Mouse (Mus musculus) CH12.LX (cell line): ENCODE measurements around the gene Wnt6.

ENCODE experiments used
- CTCF ChIP-seq, 2 experiments: IDR thresholded peaks in 1 of 2; conservative IDR thresholded peaks in 1 of 2; 2 replicates each; pipeline ENCODE4 v1.5.1; 2011 to 2012; ENCODE audit warnings: low read depth in 2 of 2, low read length in 2 of 2, improper control_type of control experiment in 1 of 2, inconsistent platforms in 1 of 2, mild to moderate bottlenecking in 1 of 2, moderate library complexity in 1 of 2
- ELF1 ChIP-seq: IDR thresholded peaks from 2 replicates; pipeline ENCODE4 v1.6.1; 2014; ENCODE audit warnings: low read depth, mild to moderate bottlenecking, inconsistent platforms, low read length, improper control_type of control experiment
- EP300 ChIP-seq: IDR thresholded peaks from 2 replicates; pipeline ENCODE4 v1.6.1; 2011; ENCODE audit warnings: low read length, improper control_type of control experiment
- HCFC1 ChIP-seq: IDR thresholded peaks from 2 replicates; pipeline ENCODE4 v1.6.1; 2012; ENCODE audit warnings: low read depth, mild to moderate bottlenecking, inconsistent platforms, low read length, improper control_type of control experiment
- IRF4 ChIP-seq: IDR thresholded peaks from 2 replicates; pipeline ENCODE4 v1.6.1; 2014; ENCODE audit warnings: low read depth, mild to moderate bottlenecking, inconsistent platforms, low read length, improper control_type of control experiment
- JUN ChIP-seq: IDR thresholded peaks from 2 replicates; pipeline ENCODE4 v1.6.1; 2011; ENCODE audit warnings: low read depth, mild to moderate bottlenecking, low read length, improper control_type of control experiment, moderate library complexity; ENCODE audit not compliant: insufficient read depth
- MAFK ChIP-seq: IDR thresholded peaks from 2 replicates; pipeline ENCODE4 v1.6.1; 2011; ENCODE audit warnings: low read length, improper control_type of control experiment; ENCODE audit not compliant: insufficient replicate concordance
- POLR2A ChIP-seq: IDR thresholded peaks from 2 replicates; pipeline ENCODE4 v1.6.1; 2011; ENCODE audit warnings: low read depth, mild to moderate bottlenecking, improper control_type of control experiment, low read length
- POLR2AphosphoS2 ChIP-seq: IDR thresholded peaks from 2 replicates; pipeline ENCODE4 v1.6.1; 2011; ENCODE audit warnings: low read depth, low read length, improper control_type of control experiment
- SMC3 ChIP-seq: IDR thresholded peaks from 2 replicates; pipeline ENCODE4 v1.6.1; 2011; ENCODE audit warnings: low read depth, low read length, improper control_type of control experiment
- TCF12 ChIP-seq: IDR thresholded peaks from 2 replicates; pipeline ENCODE4 v1.6.1; 2014; ENCODE audit warnings: low read depth, mild to moderate bottlenecking, inconsistent platforms, low read length, improper control_type of control experiment
- UBTF ChIP-seq: IDR thresholded peaks from 2 replicates; pipeline ENCODE4 v1.6.1; 2012; ENCODE audit warnings: low read depth, mild to moderate bottlenecking, inconsistent platforms, low read length, improper control_type of control experiment, moderate library complexity
- ZKSCAN1 ChIP-seq: IDR thresholded peaks from 2 replicates; pipeline ENCODE4 v1.6.1; 2012; ENCODE audit warnings: low read depth, inconsistent platforms, low read length, improper control_type of control experiment, borderline replicate concordance
- ZMIZ1 ChIP-seq: IDR thresholded peaks from 2 replicates; pipeline ENCODE4 v1.6.1; 2012; ENCODE audit warnings: low read depth, mild to moderate bottlenecking, inconsistent platforms, low read length, improper control_type of control experiment

- no peak for TF ChIP-seq MAFK
- TF ChIP-seq SMC3, result no peak
- no peak for TF ChIP-seq EP300
- no peak for TF ChIP-seq CTCF (conservative IDR thresholded peaks at IDR 0.05 in 1 of 2, IDR thresholded peaks at IDR 0.05 in 1 of 2; ENCODE audit: low read depth in 2 of 2, low read length in 2 of 2)
- TF ChIP-seq TCF12, result no peak
- TF ChIP-seq ZMIZ1, result no peak
- no peak for TF ChIP-seq POLR2AphosphoS2
- TF ChIP-seq ELF1, result no peak
- no peak for TF ChIP-seq JUN
- TF ChIP-seq HCFC1, result no peak
- TF ChIP-seq ZKSCAN1, result no peak
- no peak for TF ChIP-seq POLR2A
- TF ChIP-seq UBTF, result no peak
- no peak for TF ChIP-seq IRF4
Observed at GRCm38 (mm10) chr1:74771931-74772620, 384 bp downstream of the Wnt6 start.
